9 mouse cellular contexts compared by ENCODE assay signal in the genomic region with DNA sequence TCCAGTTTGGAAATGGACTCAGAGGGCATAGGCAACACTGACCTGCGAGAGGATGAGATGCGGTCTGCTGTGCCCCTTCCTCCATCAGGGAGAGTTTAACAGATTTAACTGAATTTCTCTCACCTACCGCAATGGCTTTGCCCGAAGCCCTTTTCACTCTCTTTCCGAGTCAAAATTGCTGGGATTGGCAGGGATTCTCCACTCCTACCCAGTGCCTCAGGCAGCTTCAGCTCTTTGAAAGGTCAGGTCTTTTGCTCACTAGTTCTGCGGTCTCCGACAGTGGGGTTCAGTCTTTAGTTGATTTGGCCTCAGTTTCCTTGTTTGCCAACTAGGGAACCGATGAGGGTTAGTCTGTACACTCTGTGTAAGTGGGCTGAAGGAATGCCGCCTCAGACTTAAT. TPM values are rescaled to one million over a fixed set of nuclear protein-coding genes. Genes with fewer than 3 reads are reported as not detected.
DNase-seq lines count a peak whose midpoint lies in the region; ATAC-seq and TF ChIP-seq lines count a peak whose summit lies in the region.
"Had no signal": no experiment of that assay in that cellular context is flagged by ENCODE, and none has a peak within 500 bp of the region (broad histone marks: within the 10 kb centered on the region; RNA-seq: fewer than 3 reads in every experiment).

No protein-coding gene starts in this region.

- no peak for DNase-seq in heart, embryonic 10.5 days (ENCODE audit: low spot score)
- DNase-seq in embryonic facial prominence, embryonic 11.5 days (ENCODE audit: low spot score), result no peak
- no peak for DNase-seq in adrenal gland, postnatal 14 days
- DNase-seq in heart, adult 8-10 months (ENCODE audit: low spot score), result no peak
- DNase-seq: lung, postnatal 14 days had no signal

- 51% methylated on average over 9 of the region's 9 CpGs for WGBS in heart, embryonic 13.5 days
- 33% methylated on average over 9 of the region's 9 CpGs for WGBS in heart, embryonic 10.5 days
- 16% methylated on average over 9 of the region's 9 CpGs for WGBS in embryonic facial prominence, embryonic 11.5 days
- WGBS in intestine, postnatal 0 days, result 71% methylated on average over 9 of the region's 9 CpGs
- WGBS in neural tube, embryonic 15.5 days, result 26% methylated on average over 9 of the region's 9 CpGs

- H3K4me1 ChIP-seq in heart, embryonic 13.5 days, result peaks cover 17% of the 10 kb centered on the region
- peaks cover 15% of the 10 kb centered on the region for H3K4me1 ChIP-seq in heart, embryonic 10.5 days
- peaks cover 4% of the 10 kb centered on the region; the same call in 1 of the 2 replicates for H3K4me1 ChIP-seq in embryonic facial prominence, embryonic 11.5 days (ENCODE audit: control insufficient read depth, insufficient read depth, low read length)
- H3K4me1 ChIP-seq in intestine, postnatal 0 days (replicated peaks; ENCODE audit: control insufficient read depth, insufficient read depth, low read length), result peaks cover 3% of the 10 kb centered on the region; the same call in 1 of the 2 replicates
- H3K4me1 ChIP-seq in neural tube, embryonic 15.5 days, result peaks cover 22% of the 10 kb centered on the region

- H3K9me3 ChIP-seq in heart, embryonic 13.5 days, result no peaks in the 10 kb centered on the region
- H3K9me3 ChIP-seq in heart, embryonic 10.5 days, result no peaks in the 10 kb centered on the region
- no peaks in the 10 kb centered on the region for H3K9me3 ChIP-seq in embryonic facial prominence, embryonic 11.5 days (replicated peaks; ENCODE audit: control insufficient read depth, low read length)
- no peaks in the 10 kb centered on the region for H3K9me3 ChIP-seq in intestine, postnatal 0 days (ENCODE audit: control insufficient read depth)
- H3K9me3 ChIP-seq in neural tube, embryonic 15.5 days (replicated peaks), result no peaks in the 10 kb centered on the region

- TF ChIP-seq CTCF in intestine, postnatal 0 days (IDR thresholded peaks at IDR 0.05; ENCODE audit: low read depth), result no peak

- no peak overlapping the region for H3K27ac ChIP-seq in heart, embryonic 13.5 days (replicated peaks)
- no peak overlapping the region for H3K27ac ChIP-seq in heart, embryonic 10.5 days
- no peak overlapping the region for H3K27ac ChIP-seq in embryonic facial prominence, embryonic 11.5 days (replicated peaks; ENCODE audit: low read depth, low read length)
- no peak overlapping the region for H3K27ac ChIP-seq in intestine, postnatal 0 days (ENCODE audit: low read depth, low read length)
- no peak overlapping the region for H3K27ac ChIP-seq in neural tube, embryonic 15.5 days (replicated peaks)

- ATAC-seq in heart, embryonic 13.5 days (ENCODE audit: extremely low read depth, insufficient number of reproducible peaks, low FRiP score, low TSS enrichment), result no peak
- no peak for ATAC-seq in embryonic facial prominence, embryonic 11.5 days (replicated peaks; ENCODE audit: insufficient number of reproducible peaks, low FRiP score, low TSS enrichment, low read depth)
- ATAC-seq in intestine, postnatal 0 days, result no peak
- no peak for ATAC-seq in neural tube, embryonic 15.5 days (ENCODE audit: low FRiP score)
- no peak for ATAC-seq in granulocyte monocyte progenitor cell, adult 5-6 weeks (replicated peaks; ENCODE audit: poor library complexity, severe bottlenecking)

- no peaks in the 10 kb centered on the region for H3K36me3 ChIP-seq in heart, embryonic 13.5 days
- H3K36me3 ChIP-seq in heart, embryonic 10.5 days, result no peaks in the 10 kb centered on the region
- no peaks in the 10 kb centered on the region for H3K36me3 ChIP-seq in embryonic facial prominence, embryonic 11.5 days (replicated peaks; ENCODE audit: control insufficient read depth, insufficient read depth, low read depth, low read length)
- no peaks in the 10 kb centered on the region for H3K36me3 ChIP-seq in intestine, postnatal 0 days (ENCODE audit: control insufficient read depth, insufficient read depth)
- no peaks in the 10 kb centered on the region for H3K36me3 ChIP-seq in neural tube, embryonic 15.5 days

- H3K27me3 ChIP-seq in heart, embryonic 13.5 days (replicated peaks), result peaks cover 62% of the 10 kb centered on the region
- peaks cover 77% of the 10 kb centered on the region for H3K27me3 ChIP-seq in heart, embryonic 10.5 days (ENCODE audit: insufficient read depth, poor library complexity, severe bottlenecking)
- peaks cover 16% of the 10 kb centered on the region for H3K27me3 ChIP-seq in embryonic facial prominence, embryonic 11.5 days (ENCODE audit: control insufficient read depth, insufficient read depth, low read length)
- no peaks in the 10 kb centered on the region for H3K27me3 ChIP-seq in intestine, postnatal 0 days (replicated peaks; ENCODE audit: control insufficient read depth, insufficient read depth, low read length)
- H3K27me3 ChIP-seq in neural tube, embryonic 15.5 days (replicated peaks), result peaks cover 25% of the 10 kb centered on the region

- no peak overlapping the region for H3K9ac ChIP-seq in heart, embryonic 13.5 days
- H3K9ac ChIP-seq in embryonic facial prominence, embryonic 11.5 days (replicated peaks; ENCODE audit: low read length), result no peak overlapping the region
- H3K9ac ChIP-seq in intestine, postnatal 0 days (ENCODE audit: low read depth, low read length), result no peak overlapping the region
- H3K9ac ChIP-seq in neural tube, embryonic 15.5 days (replicated peaks), result no peak overlapping the region

- peak overlapping the region; percentile 100; the same call in 1 of the 2 replicates for H3K4me2 ChIP-seq in heart, embryonic 13.5 days
- H3K4me2 ChIP-seq in embryonic facial prominence, embryonic 11.5 days (ENCODE audit: low read depth, low read length), result peak overlapping the region; percentile 100; the same call in 1 of the 2 replicates
- H3K4me2 ChIP-seq in intestine, postnatal 0 days (replicated peaks; ENCODE audit: low read depth), result peak overlapping the region; percentile 100
- peak overlapping the region; percentile 99 for H3K4me2 ChIP-seq in neural tube, embryonic 15.5 days

- H3K4me3 ChIP-seq in heart, embryonic 13.5 days, result peak overlapping the region; percentile 73; the same call in 1 of the 2 replicates
- H3K4me3 ChIP-seq in heart, embryonic 10.5 days, result no peak overlapping the region
- H3K4me3 ChIP-seq in embryonic facial prominence, embryonic 11.5 days (ENCODE audit: low read depth, low read length), result no peak overlapping the region
- no peak overlapping the region for H3K4me3 ChIP-seq in intestine, postnatal 0 days (ENCODE audit: low read depth, low read length)
- peak overlapping the region; percentile 70; the same call in 1 of the 2 replicates for H3K4me3 ChIP-seq in neural tube, embryonic 15.5 days (replicated peaks)

RNA-seq across cellular contexts. Expression of a gene that starts 1.5 kb away (rescaled TPM):
- 1.4 and 1.6 TPM in 2 replicates for polyA plus RNA-seq in heart, embryonic 13.5 days (2015; fragmentation: Nextera tagmentation; extraction: Ambion mirVana)
- 1.3 and 2.2 TPM in 2 replicates for polyA plus RNA-seq in heart, embryonic 10.5 days (2016; fragmentation: Nextera tagmentation; extraction: Ambion mirVana)
- 2.3 and 3.6 TPM in 2 replicates for polyA plus RNA-seq in embryonic facial prominence, embryonic 11.5 days (2014; fragmentation: Nextera tagmentation; extraction: Ambion mirVana)
- 16.5 and 19.2 TPM in 2 replicates for polyA plus RNA-seq in intestine, postnatal 0 days (2015; fragmentation: Nextera tagmentation; extraction: Ambion mirVana)
- 1.3 and 5.0 TPM in 2 replicates for polyA plus RNA-seq in neural tube, embryonic 15.5 days (2015; fragmentation: Nextera tagmentation; extraction: Ambion mirVana)
- 1.7 TPM in 1 of 2 replicates, not detected in the other for total RNA-seq in granulocyte monocyte progenitor cell, adult 5-6 weeks (2014; fragmentation: Nextera tagmentation)
- total RNA-seq in granulocyte monocyte progenitor cell, adult 5-6 weeks (2017), result 0.82 and 0.98 TPM in 2 replicates
- total RNA-seq in adrenal gland, postnatal 14 days (2021), result 0.74 and 1.7 TPM in 2 replicates
- total RNA-seq in heart, adult 8-10 months (2022), result under 1 TPM; 0.14 to 0.44 (median 0.24) TPM

RNA-seq across cellular contexts. Expression of a gene that starts 35.9 kb away (rescaled TPM):
- 1.2 and 1.8 TPM in 2 replicates for polyA plus RNA-seq in heart, embryonic 13.5 days (2015; fragmentation: Nextera tagmentation; extraction: Ambion mirVana)
- 1.8 and 2.0 TPM in 2 replicates for polyA plus RNA-seq in heart, embryonic 10.5 days (2016; fragmentation: Nextera tagmentation; extraction: Ambion mirVana)
- polyA plus RNA-seq in embryonic facial prominence, embryonic 11.5 days (2014; fragmentation: Nextera tagmentation; extraction: Ambion mirVana), result 2.9 and 4.1 TPM in 2 replicates
- 1.2 and 1.3 TPM in 2 replicates for polyA plus RNA-seq in intestine, postnatal 0 days (2015; fragmentation: Nextera tagmentation; extraction: Ambion mirVana)
- 3.8 and 4.4 TPM in 2 replicates for polyA plus RNA-seq in neural tube, embryonic 15.5 days (2015; fragmentation: Nextera tagmentation; extraction: Ambion mirVana)
- not detected in 2 replicates for total RNA-seq in granulocyte monocyte progenitor cell, adult 5-6 weeks (2014; fragmentation: Nextera tagmentation)
- total RNA-seq in granulocyte monocyte progenitor cell, adult 5-6 weeks (2017), result not detected in 2 replicates
- total RNA-seq in adrenal gland, postnatal 14 days (2021), result 4.0 and 5.6 TPM in 2 replicates
- total RNA-seq in heart, adult 8-10 months (2022), result 1 to 10 TPM; 1.8 to 3.3 (median 2.9) TPM

Comparison
In these comparisons a context has a peak if more than half of its experiments do, and no peak if none do; other contexts are left out.
1. H3K4me3 ChIP-seq: peak in heart, embryonic 13.5 days (single experiment) and neural tube, embryonic 15.5 days (single experiment); none in heart, embryonic 10.5 days (single experiment), embryonic facial prominence, embryonic 11.5 days (single experiment) and intestine, postnatal 0 days (single experiment).
2. Peak in every context shown above with its lines, with median percentiles within 50 percentile points of each other: H3K4me2 ChIP-seq.